Mouse (Mus musculus) spleen, postnatal 4 days (tissue): ENCODE results near the gene Psmg4.

Experiments
- DNase-seq, 2 experiments: peaks; one replicate each; pipeline ENCODE4 v3.0.0; 2022; ENCODE audit warnings: low spot score in 2 of 2

The Psmg4 gene

DNA sequence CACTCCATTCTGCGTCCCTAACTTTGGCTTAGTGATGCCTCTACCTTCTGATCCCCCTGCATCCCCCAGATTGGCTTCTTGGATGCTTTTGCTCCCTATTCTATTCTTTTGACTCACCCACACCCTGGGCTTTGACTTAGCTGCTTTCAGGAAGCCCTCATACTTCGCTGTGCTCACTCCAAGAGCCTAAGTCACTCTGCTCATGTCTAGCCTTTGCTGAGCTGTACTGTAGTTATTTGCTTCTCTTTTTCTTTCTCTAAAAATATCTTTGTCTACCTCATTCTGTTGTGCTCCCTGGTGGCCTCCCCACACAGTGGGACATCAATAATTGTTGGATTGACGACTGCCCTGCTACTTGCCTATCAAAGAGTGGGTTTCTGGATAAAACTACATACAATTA lies 14.6 kb upstream of the Psmg4 start:
- no peak for DNase-seq

- no peak for DNase-seq
These were observed 13.9 kb upstream of the Psmg4 start for GRCm38 (mm10) chr13:34148767-34149392.

GRCm38 (mm10) chr13:34149463-34150176 lies 13.1 kb upstream of the Psmg4 start:
- DNase-seq: no peak

GRCm38 (mm10) chr13:34150271-34151027 lies 12.3 kb upstream of the Psmg4 start:
- no peak for DNase-seq

DNA sequence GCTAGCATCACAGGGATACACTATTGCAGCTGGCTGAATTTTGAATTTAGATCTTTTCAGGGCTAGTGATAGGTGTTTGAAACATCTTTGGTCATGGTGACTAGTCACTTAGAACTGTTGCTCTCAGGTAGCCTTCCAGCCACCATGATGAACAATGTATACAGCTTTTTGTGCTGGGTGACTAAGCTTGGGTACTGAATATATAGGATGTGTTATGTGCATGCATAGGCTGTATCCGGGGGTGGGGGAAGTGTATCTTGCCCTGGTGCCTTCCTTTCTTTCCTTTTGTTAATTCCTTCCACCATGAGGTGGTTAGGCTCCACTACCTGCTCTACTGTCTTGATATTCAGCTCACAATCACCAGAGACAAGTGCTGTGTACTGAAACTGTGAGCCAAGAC lies 11.3 kb upstream of the Psmg4 start:
- DNase-seq: no peak

DNA sequence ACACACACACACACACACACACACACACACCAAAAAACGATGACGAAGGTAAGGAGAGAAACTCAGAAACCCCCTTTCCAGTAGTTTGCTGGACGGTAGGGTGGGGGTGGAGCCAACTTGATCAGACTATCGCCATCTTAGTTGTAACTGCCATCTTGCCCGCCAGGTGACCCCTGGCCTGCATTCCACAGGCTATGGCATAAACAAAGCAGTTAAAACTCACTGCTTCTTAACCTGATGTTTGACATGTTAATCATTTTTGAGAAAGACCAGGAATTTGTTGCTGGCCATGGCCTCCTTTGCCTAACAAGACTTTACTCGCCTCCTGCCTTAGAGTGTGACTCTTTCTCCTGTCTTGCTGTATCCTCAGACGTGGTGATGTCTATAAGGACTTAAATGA lies 10.1 kb upstream of the Psmg4 start:
- DNase-seq: no peak

- no peak for DNase-seq
These were observed 9.3 kb upstream of the Psmg4 start for GRCm38 (mm10) chr13:34153254-34154011.

DNA sequence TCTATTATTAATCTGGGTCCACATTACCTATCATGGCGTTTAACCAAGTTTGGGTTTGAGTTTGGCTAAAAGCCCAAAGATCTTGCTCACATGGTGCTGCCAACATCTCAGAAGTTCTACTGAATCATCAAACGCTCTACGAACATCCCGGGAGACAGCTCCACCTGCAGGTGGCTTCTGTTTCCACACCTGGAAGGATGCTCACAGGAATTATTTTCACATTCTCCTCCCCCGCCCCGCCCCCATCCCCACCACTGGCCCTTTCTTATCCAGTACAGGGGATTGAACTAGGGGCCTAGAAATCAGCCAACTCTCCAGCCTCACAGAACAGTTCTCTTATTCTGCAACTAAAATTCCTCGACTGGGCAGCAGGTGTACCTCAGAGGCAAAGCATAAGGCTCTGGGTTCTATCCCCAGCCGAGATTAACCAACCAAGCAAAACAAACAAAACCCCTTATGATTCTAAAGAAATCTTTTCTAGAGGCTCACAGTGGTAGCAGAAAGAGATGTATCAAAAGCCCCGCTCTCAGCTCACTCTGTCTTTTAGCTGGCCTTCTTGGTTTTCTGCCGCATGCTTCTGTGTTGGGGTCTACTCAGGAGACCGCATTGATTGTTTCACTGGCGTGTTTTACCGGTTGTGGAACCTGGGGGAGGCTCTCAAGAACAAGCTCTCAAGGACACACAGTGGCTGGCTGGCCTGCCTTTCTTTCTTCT lies 8.4 kb upstream of the Psmg4 start:
- DNase-seq: peak; percentile 62 to 80

- peak; percentile 53 to 77 for DNase-seq
These were observed 7.9 kb upstream of the Psmg4 start for GRCm38 (mm10) chr13:34154931-34155272.

- DNase-seq: no peak
These were observed 6.5 kb upstream of the Psmg4 start for GRCm38 (mm10) chr13:34156133-34156839.

GRCm38 (mm10) chr13:34156840-34157185 lies 6.0 kb upstream of the Psmg4 start:
- DNase-seq: no peak

GRCm38 (mm10) chr13:34157596-34158157 lies 5.1 kb upstream of the Psmg4 start:
- no peak for DNase-seq

DNA sequence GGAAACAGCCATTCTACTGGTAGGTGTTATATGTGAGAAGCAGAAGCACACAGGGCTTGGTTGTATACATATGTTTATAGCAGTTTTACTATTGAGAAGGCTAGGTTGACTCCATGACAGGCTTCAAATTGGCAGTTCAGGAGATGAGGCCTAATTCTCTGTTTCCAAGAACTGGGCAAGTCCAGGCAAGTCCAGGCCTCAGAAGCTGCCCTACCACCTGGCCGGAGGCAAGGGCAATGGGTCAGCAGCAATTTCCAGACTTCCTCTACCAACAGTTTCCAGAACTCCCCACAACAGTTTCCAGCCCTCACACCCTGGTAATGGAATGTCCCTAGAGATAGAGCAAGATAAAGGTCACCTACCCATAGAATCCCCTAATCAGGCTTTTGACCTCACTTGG lies 2.8 kb upstream of the Psmg4 start:
- DNase-seq: no peak

DNA sequence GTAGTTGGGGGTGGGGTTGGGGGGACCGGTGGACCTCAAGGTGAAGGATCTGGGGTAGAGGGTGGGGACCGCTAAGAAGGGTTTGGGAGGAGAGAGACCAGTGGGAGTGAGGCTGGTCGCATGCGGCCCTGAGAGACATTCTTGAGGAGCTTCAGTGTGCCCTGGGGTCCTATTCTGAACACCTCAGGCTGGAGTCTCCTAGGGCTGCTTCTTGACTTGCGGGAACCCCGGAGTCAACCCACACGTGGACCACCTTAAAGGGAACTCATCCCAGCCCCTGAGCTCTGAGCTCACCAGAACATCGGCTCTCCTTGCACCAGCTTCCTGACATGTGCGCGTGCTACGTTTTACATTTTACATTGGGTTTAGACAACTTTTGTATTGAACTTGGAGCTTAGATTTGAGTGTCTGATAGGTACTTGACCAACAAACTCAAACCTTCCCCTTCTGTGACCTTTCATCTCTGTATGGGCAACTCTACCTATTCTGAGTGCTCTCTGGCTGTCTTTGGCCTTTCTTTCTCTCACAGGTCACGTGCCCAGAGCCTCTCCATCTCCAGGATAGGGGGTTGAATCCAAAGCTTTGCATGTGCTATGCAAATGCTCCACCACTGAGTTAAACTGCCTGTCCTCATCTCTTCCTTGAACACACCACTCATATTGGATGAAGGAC lies 676 bp downstream of the Psmg4 start:
- no peak for DNase-seq

- DNase-seq: no peak
These were observed 11.3 kb downstream of the Psmg4 start for GRCm38 (mm10) chr13:34174025-34174424.

- no peak for DNase-seq
These were observed 18.9 kb downstream of the Psmg4 start for GRCm38 (mm10) chr13:34181624-34182023.

DNA sequence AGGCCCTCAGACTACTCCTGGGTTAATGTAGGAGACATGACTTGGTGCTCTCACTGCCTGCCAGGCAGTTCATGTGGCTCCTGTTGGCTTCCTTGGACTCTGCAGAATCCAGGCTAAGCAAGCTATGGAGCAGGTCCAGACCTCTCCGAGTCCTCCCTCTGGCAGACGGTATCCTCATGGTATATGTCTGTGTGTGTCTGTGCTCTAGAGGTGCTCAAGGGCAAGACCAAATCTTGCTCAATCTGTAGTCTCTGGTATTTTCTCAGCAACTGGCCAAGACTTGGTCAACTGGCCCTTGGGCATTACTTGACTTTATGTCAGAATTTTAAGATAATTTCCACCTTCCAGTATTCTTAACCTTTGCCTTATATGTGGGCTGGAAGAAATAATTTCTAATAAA lies 22.6 kb downstream of the Psmg4 start:
- DNase-seq: no peak

DNA sequence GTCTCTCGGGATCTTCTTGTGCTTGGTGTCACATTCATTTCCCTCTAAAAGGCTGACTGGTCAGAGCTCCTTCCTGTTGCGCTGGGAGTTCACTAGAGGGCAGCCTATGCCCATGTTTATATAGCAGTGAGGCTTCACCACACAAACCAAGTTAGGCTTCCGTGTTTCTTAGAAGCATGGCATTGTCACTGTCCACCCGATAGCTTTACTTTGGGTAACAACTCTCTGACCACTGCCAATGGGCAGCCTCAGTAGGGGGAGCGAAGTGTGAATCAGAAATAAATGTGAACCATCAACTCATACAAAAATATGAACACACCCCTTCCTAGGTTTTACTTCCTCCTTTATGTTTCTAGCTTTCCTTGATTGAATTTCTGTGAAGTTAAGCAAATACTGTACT lies 24.8 kb downstream of the Psmg4 start:
- peak; percentile 46 to 70 for DNase-seq

DNA sequence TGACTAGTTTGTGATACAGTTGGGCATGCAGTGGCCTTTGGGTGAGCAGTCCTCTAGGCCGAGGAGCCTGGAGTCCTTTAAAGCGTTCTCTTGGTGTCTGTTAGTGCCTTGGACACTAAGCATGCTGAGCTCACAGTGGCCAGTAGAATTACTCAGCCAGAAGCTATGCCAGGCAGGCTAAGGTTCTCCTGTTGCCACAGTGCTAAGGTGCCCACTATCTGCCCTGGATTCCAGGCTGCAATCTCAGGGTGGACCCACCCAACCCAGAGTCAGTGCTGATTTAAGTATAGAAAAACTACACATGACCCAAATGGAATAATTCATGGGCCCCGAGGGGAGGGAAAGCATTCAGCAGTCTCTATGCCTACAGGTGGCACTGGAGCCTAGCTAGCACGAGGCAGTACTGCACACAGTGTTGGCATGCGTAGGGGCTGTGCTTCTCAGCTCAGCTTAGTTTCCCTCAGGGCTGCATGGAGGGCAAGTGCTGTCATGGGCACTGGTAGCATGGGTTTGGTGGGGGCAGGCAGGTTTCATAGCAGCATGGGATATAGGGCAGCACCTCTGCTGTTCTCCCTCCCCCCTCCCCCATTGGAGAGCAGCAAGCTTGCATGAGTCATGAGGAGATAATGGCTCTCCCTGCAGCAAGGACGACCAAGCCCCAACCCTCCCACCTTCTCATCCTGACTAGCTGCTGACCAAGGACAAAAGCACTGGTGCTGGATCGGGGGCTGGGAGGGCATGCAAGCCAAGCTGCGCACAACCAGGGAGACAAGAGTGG lies 29.8 kb downstream of the Psmg4 start:
- DNase-seq: no peak
